Comparison of ENCODE assay signal across 8 mouse cellular contexts in genomic region chr5:9100207-9100848, GRCm38 (mm10). TPM values are rescaled to one million over a fixed set of nuclear protein-coding genes. Genes with fewer than 3 reads are reported as not detected.
A peak's percentile ranks its signal among the peaks of the same experiment; 100 is the strongest.
DNase-seq lines count a peak whose midpoint lies in the region; ATAC-seq and TF ChIP-seq lines count a peak whose summit lies in the region.

Gene Tmem243, plus strand, starts transcription at chr5:9100668.

- WGBS in hindbrain, embryonic 15.5 days: under 1% methylated on average over 59 of the region's 59 CpGs

- POLR2A ChIA-PET in Patski (lab: Charles Lee): interaction anchor here (1.6 kb wide), 1 partner anchor 30 kb away, joined by 6 read pairs; no protein-coding TSS in a partner anchor

- peak within 1 kb of the TSS; percentile 71; the same call in 1 of the 2 replicates for H3K27ac ChIP-seq in hindbrain, embryonic 15.5 days (replicated peaks)

- H3K4me3 ChIP-seq in hindbrain, embryonic 15.5 days: peak within 1 kb of the TSS; percentile 91

- H3K36me3 ChIP-seq in hindbrain, embryonic 15.5 days: no peaks in the 10 kb centered on the region

- peaks cover 12% of the 10 kb centered on the region for H3K4me1 ChIP-seq in hindbrain, embryonic 15.5 days (replicated peaks)

- CTCF ChIA-PET in Patski (lab: Charles Lee): interaction anchor here (1.2 to 1.7 kb wide), 2 partner anchors 12 to 36 kb away, joined by 3 to 7 read pairs; no protein-coding TSS in a partner anchor

- peak within 1 kb of the TSS; percentile 58 for H3K9ac ChIP-seq in hindbrain, embryonic 15.5 days

- no peaks in the 10 kb centered on the region for H3K9me3 ChIP-seq in hindbrain, embryonic 15.5 days

- peak; percentile 98 for ATAC-seq in Patski
- ATAC-seq in hindbrain, embryonic 15.5 days (ENCODE audit: low FRiP score, low read depth): peak; percentile 98

- in situ Hi-C loops in Patski (cut with MboI; ENCODE audit: low pct_unique_long_range_greater_than_20kb): loop anchor here (25.0 kb wide), 3 partner anchors 463 to 938 kb away; no protein-coding TSS in a partner anchor

- peaks cover 25% of the 10 kb centered on the region for H3K27me3 ChIP-seq in Patski
- peaks cover 9% of the 10 kb centered on the region; the same call in 1 of the 2 replicates for H3K27me3 ChIP-seq in hindbrain, embryonic 15.5 days

- no peak for TF ChIP-seq CTCF in Patski (IDR thresholded peaks at IDR 0.05)

- H3K4me2 ChIP-seq in hindbrain, embryonic 15.5 days: peak within 1 kb of the TSS; percentile 94

- no peak for DNase-seq in Patski (ENCODE audit: low read depth, low spot score)
- DNase-seq in cerebellum, postnatal 25 days: peak; percentile 92
- peak; percentile 84 to 89 for DNase-seq in frontal cortex, postnatal 36 days (ENCODE audit: low spot score in 2 of 2)
- DNase-seq in left cerebral cortex, adult 11 months (ENCODE audit: low spot score): peak; percentile 80
- DNase-seq in lung, postnatal 4 days: peak; percentile 93 to 96
- peak; percentile 81 for DNase-seq in retina, postnatal 7 days (ENCODE audit: low read depth, low spot score)
- DNase-seq in urinary bladder, adult 2 months (ENCODE audit: low spot score): peak; percentile 89

RNA-seq across cellular contexts. Expression of gene Tmem243, which starts in this region (rescaled TPM):
- polyA plus RNA-seq in Patski (2021): 11.2 TPM
- 10.6 and 11.2 TPM in 2 replicates for polyA plus RNA-seq in hindbrain, embryonic 15.5 days (2015; fragmentation: Nextera tagmentation; extraction: Ambion mirVana)
- 24.8 and 28.8 TPM in 2 replicates for polyA plus RNA-seq in urinary bladder, adult 2 months (2012; rRNA removed)
